Mouse (Mus musculus) T-helper 17 cell (primary cell): Measurements from ENCODE around the gene Ptpn13.

ENCODE experiments used
- in situ Hi-C, 2 experiments: fragments of 300-600 bp; cut with MboI, MseI; formaldehyde crosslinking; loops; 1 replicate in 1 of 2; 2 replicates in 1 of 2; pipeline ENCODE4 v1.15.1; 2025; ENCODE audit warnings: high pct_unique_total_duplicates in 2 of 2

Gene Ptpn13

DNA sequence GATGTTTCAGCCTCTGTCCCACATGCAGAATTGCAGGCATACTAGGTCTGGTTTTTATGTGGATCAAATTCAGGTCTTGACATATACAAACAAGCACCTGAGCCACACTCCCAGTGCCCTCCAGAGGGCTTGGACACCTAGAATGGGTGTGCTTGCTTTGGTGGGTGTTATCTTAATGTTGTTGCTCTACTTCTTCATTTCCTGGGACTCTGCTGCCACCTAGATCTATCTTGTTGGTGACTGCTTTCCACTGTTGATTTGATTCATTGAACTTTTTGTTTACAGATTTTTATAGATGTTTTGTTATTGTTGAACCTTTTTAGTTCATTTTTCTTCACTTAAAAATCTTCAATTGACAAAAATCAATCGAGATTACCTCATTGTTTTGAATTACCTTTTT lies 31.8 kb downstream of the Ptpn13 start:
- in situ Hi-C loops, result no loop called here

DNA sequence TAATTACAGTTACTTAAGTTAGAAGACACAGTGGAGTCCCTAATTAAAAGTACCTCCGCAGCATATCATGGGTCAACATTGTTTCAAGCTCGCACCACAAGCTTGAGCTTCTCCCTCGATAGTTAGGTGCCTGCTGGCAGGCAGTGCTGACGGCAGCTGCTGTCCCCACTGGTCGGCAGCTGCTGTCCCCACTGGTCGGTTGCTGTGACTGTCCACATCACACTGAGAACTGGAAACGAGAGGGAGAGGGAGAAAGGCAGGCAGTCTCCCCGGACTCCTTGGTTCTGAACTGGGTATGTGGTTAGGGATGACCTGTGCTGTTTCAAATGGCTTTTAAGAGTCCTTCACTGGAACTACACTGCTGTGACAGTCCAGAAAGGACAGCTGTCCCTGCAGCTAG lies 33.4 kb downstream of the Ptpn13 start:
- in situ Hi-C loops, result no loop called here

DNA sequence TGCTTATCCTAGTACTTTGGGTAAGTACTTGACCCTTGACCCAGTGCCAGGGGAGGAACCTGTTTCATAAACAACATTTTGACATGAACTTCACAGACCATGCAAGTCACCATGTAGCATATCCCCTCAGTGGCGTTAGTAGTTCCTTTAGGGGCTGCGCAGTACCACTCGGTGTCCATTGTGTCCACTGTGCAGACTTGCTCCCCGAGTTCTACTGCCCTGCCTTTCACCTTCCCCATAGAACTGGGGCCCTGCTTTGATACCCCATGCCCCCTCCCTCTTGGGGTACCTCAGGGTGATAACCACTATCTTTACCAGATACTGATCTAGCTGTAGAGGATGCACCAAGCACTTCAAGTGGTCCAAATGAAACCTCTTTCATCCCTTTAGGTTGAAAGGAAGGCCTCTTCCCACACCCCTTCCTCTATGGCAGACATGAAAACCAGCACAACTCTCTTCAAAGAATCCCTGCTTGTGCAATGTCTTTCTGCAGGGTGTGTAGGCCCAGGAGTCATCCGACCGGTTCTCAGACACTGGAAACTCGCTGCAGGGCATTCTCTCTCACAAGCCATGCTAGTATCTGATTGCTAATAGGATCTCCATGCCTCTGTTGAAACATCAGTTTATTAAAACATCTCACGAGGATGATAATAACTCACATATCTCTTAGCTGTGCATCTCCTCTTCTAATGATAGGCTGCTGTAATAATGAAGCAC lies 34.1 kb downstream of the Ptpn13 start:
- in situ Hi-C loops, result no loop called here

DNA sequence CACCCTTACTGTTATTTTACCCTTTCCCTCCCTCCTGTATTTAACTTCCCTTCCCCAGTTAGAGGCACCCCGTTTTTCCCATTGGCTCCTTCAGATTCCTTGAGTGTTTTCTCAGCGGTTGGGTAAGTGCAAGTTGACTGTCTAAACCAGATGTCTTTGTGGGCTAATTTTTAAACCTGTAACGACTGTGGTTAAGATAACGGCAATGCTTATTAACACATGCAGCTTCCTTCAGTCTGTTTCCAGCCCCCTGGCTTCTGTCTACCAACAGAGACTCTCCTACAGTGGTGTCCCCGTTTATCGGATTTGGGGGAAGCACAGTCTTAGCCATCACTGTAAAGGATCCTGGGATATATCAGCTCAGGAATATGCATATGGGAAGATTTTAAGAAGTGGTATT lies 35.9 kb downstream of the Ptpn13 start:
- in situ Hi-C loops, result no loop called here

DNA sequence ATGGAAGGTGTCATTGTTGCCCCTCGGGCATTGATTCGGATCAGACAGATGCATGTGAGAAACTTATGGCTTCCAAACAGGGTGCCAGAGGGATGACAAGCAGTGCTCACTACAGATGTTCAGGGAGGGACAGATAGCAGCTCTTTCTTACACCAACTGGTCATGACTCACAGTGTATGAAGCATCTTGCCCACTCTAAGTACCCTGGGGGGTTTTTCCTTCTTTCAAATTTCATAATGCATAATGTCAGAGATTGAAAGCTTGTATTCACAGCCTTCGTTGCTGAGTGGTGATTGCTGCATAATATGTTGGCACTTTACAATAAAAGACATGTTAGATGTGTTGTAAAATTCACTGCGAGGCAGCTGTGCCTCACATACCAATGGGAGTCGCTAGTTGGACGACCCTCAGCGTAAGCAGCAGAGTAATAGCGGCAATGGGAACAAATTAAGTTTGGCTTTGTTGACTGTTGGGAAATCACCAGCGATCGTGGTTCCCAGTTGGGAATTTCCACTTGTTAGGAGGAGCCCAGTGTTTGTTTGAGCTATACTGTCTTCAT lies 38.7 kb downstream of the Ptpn13 start:
- in situ Hi-C loops, result no loop called here

DNA sequence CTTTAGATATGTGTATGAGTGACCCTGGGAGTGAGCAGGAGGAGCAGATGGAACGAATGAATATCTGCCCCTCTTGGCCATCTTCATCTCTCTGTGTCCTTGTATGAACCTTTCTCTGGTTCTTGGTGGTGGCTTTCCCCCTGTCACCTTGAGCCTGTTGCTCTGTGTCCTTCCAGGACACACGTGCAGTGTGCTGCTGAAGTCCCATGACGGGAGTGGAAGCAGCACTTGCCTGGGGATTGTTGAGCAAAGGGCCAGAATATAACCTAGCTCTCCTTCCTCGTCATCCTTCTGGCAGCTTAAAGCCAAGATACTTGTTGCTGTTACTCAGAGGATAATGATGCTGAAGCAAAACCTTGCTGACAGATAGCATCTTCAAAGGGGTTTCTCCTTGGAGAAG lies 39.3 kb downstream of the Ptpn13 start:
- in situ Hi-C loops, result no loop called here

DNA sequence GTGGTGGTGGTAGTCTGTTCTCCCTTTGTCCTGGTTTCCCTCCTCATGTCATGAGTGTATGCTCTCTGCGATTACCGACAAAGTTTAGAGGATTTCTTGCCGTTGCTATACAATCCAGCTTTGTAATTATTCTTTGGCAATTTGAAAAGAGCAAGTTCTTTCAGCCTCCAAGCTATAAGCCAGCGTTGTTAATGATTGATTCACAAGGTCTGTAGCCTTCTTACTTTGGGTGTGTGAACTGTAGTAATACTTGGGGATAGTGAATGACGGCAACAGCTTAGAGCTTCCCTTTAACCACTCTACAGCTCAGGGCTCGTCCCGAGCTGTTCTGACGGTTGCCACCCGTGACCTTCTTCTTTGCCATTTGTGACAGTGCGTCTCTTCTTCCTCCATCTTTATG lies 39.8 kb downstream of the Ptpn13 start:
- in situ Hi-C loops, result no loop called here

DNA sequence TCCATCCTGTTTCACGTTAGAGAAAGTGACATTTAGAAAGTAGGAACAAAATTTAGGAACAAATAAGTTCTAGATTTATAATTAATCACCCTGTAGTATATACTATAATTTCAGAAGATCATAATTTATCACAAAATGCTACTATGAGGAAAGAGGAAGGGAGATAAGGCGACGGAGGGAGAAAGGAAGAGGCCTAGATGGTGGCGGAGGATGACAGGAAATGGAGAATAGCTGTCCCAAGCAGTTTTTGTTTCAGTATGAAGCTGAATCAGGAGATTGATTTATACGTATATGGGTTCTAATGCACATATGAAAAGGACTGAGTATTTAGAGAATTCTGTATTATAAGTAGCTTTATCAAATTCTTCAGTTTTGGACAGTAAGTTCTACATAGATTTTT lies 47.7 kb downstream of the Ptpn13 start:
- in situ Hi-C loops, result no loop called here

DNA sequence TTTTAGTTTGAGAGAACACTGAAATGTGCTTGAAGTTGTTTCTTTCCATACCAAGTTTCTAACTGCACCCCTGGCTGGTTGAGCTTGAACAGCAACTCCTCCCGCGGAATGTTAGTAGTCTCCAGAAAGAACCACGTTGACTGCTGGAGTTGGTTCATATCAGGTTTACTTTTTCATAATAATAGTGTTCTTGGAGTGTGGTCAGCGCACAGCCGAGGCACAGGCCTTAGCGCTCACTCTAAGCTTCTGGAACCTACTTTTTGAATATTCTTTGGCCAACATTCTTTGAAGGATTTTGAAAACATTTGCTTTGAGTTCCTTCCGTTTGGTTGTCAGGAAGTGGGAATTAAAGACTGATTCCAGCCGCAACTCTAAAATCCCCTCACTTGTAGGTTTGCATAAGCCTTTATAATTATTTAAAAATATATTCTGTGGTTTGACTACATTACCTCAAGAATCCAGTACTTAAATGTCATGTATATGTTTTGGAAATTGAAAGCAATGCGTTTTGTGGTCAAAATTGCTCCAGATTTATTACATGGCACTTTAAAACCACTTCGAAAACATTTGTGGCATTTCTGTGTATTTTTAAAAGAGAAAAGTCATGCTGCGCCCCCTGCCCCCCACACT lies 48.6 kb downstream of the Ptpn13 start:
- in situ Hi-C loops, result no loop called here

DNA sequence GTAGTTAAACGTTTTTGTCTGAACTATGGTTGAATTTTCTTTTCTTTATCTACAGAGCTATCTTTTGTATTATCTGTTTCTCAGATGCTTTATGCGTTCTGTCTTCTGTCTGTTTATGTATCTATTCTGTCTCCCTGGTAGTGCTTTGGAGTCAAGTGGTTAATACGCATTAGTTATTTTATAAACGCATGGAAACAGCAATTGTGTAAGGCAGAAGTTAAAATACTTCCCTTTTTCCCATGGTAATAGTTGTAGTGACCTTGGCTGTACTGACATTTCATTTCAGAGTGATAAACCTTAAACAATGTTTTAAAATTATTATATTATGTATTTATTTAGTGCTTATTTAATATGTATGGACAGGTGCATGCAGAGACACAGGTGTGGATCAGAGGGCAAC lies 49.3 kb downstream of the Ptpn13 start:
- in situ Hi-C loops, result no loop called here

DNA sequence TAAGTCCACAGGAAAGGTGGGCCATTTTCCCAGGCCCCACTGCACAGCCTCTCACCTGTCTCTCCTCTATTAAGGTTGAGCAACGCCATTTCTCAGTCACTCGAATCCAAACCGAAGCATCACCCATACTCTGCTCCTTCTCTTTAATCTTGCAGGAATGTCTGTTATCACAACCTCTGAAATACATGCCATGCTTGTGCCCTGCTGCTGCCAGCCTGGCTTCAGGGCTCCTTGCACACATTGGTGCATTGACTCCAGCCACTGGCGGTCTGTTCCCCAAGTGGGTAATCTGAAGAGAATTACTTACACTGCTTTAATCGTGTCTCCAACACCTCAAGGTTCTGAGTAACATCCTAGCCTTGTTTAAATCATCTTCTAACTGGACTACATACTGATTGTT lies 50.5 kb downstream of the Ptpn13 start:
- in situ Hi-C loops, result no loop called here

DNA sequence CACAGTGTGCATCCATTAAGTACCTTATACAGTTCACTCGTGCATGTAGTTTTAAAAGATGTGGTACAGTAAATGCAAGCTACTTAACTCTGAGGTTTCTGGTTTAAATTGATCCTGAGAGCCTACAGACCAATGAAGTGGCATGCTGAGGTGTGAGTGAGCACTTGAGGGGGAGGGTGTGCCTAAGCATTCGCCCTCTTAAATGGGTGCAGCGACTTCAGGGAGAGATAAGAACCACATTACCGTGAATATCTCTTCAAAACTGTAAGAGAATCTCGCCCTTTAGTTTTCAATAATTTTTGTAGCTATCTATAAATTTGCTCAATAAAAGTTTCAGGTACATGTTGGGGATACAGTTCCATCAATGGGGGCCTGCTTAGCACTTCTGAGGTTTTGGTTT lies 54.5 kb downstream of the Ptpn13 start:
- in situ Hi-C loops, result no loop called here

DNA sequence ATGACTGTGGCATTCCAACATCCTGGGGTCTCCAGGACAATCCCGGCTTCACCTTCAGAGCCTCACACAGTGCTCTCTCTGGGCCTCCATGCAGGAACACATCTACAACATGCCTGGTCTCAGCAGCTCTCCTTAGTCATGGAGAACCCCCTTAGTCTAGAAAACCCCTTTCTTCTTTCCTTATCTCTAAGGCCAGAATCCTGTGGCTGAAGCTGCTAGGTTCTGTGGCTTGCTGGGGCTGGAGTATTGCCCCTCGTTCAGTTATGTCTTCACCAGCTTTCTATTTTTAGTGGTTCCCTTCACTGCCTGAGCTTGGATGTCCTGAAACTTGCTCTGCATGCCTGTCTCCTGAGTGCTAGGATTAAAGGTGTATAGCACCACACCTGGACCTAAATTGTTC lies 56.2 kb downstream of the Ptpn13 start:
- in situ Hi-C loops, result no loop called here

DNA sequence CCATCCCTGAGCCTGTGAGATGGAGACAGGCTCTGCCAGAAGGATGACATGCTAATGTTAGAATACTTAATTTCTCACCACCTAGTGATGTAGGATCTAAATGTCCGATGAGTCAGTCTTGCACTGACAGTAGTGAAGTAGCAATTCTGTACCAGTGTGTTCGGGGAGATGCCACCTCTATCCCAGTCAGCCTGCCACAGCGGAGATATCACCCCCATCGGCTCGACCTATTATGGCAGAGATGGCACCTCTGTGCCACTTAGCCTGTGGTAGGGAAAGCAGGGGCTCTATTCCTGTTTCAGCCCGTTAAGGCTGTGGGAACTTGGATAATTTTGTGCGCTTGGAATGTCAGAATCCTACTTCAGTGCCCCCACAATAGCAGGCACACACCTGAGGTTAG lies 62.0 kb downstream of the Ptpn13 start:
- in situ Hi-C loops, result no loop called here

DNA sequence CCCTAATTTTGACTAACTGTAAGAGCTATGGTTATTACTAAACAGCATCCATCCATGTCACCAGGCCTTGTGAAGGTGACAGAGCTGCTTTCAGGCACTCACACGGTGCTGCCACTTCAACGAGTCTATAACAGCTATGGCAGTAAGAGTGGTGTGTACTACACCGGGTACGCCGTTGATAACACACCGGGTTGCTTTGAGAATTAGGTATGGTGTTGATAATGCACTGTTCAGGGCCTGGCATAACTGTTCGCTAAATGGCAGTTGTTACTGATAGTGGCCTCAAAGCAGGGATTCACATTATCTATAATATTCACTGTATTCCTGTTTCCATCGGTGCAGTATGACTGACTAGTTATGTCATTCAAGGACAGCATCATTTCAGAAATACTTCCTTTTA lies 66.0 kb downstream of the Ptpn13 start:
- in situ Hi-C loops, result loop anchor here in 1 of 2 experiments (10.0 kb wide), 1 partner anchor 1186 kb away; no protein-coding TSS in a partner anchor

DNA sequence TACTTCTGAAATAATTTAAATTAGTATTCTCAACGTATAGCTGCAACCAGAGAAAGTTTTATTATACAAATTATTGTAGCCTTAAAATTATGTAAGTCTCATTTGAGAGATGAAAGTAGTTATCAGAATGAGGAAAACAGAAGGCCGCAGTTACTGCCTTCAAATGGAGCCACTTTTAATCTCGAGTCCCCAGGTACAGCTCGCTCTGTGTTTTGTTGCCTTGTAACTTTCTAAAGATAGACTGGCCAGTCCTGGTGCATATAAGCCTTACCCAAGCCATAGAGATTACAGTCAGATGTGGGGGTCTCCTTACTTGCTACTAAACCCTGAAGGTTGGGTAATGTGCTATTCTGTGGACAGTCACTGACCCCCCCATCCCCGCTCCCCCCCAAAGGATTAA lies 66.8 kb downstream of the Ptpn13 start:
- in situ Hi-C loops, result loop anchor here in 1 of 2 experiments (10.0 kb wide), 1 partner anchor 1187 kb away; no protein-coding TSS in a partner anchor

DNA sequence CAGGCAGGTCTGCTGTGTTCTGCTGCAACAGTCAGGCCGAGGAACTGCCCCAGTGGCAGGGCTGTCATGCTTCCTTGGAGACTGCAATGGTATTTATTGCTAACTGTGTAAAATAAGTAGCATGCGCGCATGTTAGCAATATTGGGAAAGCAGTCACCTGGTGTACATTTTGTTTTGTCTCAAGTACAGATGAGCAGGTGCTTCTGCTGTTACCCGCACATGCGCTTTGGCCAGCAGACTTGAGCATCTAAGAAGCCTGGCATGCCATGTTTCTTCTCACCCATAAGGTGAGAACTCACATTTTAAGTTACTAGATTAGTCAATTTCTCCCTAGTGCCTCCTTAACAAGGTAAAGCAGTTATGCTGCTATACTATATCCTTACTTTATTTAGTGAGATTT lies 72.1 kb downstream of the Ptpn13 start:
- in situ Hi-C loops, result loop anchor here in 1 of 2 experiments (10.0 kb wide), 1 partner anchor 1192 kb away; no protein-coding TSS in a partner anchor

DNA sequence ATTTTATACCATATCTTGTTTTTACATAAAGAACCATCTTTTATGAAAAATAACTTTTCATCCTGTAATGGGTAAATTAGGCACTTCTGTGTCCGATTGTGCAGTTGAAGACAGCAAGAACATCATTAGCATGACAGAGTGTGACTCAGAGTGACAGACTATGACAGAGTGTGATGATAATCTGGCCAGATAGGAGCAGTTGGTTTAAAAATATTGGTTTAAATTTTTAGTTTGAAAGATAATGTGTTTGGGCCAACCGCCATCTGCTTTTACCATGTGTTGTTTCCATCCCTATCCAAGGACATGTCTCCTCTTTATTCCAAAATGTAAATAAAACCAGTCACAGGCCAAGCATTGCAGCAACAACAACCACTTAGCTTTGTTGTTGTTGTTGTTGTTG lies 72.5 kb downstream of the Ptpn13 start:
- in situ Hi-C loops, result loop anchor here in 1 of 2 experiments (10.0 kb wide), 1 partner anchor 1193 kb away; no protein-coding TSS in a partner anchor

DNA sequence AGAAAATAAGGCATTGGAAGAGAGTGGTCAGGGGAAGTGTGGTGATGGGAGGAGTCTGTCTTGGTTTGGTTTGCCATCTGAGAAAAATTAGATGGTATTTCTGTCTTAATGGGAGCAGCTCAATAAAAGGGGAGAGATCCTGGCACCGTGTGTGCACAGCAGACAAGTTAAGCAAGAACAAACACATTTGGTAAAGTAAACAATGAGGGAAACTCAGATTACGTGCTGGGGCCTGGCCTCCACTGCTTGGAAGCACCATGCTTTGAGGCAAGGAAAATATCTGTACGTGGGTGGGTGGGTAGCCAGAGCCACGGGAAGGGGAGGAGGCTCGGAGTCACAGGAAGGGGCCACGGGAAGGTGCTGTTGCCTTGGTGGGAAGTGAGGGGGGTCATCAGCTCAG lies 74.3 kb downstream of the Ptpn13 start:
- in situ Hi-C loops, result loop anchor here in 1 of 2 experiments (10.0 kb wide), 1 partner anchor 1195 kb away; no protein-coding TSS in a partner anchor

DNA sequence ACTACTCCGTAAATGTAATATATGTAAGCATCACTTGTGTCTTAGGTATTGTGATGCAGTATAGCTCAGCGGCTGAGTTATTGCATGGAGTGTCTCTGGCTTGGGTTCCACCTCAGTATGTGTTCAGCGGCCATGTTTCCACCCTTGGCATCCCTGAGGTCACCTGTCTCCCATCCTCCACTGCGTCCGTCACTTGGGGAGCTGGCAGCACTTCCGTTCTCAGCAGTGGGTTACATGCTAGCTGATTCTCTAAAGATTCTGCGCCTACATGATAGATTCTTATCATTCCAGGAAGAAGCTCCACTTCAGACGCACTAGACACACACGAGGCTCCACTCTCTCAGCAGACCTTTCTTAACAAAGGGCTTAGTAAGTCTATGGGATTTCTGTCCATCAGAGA lies 76.1 kb downstream of the Ptpn13 start:
- in situ Hi-C loops, result loop anchor here in 1 of 2 experiments (5.0 kb wide), 1 partner anchor 666 kb away; no protein-coding TSS in a partner anchor

DNA sequence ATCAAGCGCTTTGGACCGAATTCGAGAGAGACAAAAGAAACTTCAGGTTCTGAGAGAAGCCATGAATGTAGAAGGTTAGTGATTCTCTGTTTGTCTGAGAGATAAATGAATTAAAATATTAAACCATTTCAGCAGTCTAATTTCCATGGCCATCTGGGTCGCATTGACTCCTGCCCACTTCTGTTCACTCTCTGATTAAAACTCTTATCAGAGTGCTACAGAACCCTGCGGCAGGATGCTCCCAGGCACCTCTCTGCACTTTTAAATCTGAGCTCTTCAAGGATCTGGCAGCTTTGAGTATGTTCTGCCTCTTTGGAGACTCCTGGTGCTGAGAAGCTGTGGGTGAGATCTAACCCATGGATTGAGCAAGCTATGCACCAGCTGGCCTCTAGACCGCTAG lies 76.8 kb downstream of the Ptpn13 start:
- in situ Hi-C loops, result loop anchor here in 1 of 2 experiments (5.0 kb wide), 1 partner anchor 665 kb away; no protein-coding TSS in a partner anchor

DNA sequence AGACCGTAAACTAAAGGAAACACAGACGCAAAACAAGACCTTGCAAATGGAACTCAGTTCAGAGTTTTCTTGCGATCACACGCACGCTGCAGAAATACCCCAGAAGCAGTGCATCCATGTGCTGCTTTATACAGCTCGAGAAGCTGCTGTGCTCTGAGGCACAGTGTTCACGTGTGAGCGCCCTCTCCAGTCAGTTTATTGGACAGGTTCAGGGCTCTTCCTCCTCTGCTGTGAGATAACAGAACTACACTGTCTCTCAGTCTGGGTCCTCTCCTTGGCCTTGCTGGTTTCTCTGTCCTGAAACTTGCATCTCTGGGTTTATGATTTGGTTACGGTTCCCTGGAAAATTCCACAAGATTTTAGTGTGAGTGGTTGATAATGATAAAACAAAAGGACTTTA lies 88.2 kb downstream of the Ptpn13 start:
- in situ Hi-C loops, result no loop called here

DNA sequence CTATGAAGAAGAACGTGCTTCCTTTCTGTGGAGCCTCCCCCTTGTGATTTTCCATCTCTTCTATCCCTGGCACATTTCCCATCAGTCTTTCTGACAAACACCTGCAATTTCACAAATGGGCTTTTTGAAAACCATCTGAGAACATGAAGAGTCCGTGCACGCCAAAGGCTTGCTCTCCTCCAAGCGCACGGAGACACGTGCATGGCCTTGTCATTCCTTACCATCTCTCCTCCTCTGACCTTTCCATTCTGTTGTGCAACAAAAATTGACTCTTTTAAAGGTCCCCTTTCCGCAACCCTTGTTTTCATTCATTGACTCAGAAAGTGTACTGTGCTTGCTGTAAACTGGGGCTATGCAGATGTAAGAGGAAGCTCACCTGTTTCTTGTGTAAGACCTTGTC lies 89.4 kb downstream of the Ptpn13 start:
- in situ Hi-C loops, result no loop called here
